Mouse (Mus musculus): ENCODE measurements around the gene Mau2.

GRCm38 (mm10) chr8:70003204-70003657 is 39.3 kb downstream of the Mau2 start:
- TF ChIP-seq CTCF (IDR thresholded peaks at IDR 0.05; ENCODE audit: control insufficient read depth, insufficient read depth, insufficient replicate concordance, low read depth, low read length) (no peak), POLR2A (IDR thresholded peaks at IDR 0.05; ENCODE audit: control insufficient read depth, low read depth, low read length) (no peak)
